Mouse (Mus musculus) myocyte (in vitro differentiated cells): ENCODE measurements around the gene 1700008O03Rik. TPM values are rescaled to one million over a fixed set of nuclear protein-coding genes. Genes with fewer than 3 reads are reported as not detected.
A peak's percentile ranks its signal among the peaks of the same experiment; 100 is the strongest.

Experiments used
- H3K27me3 ChIP-seq: one replicate; pipeline ENCODE4 v1.6.1; 2011; ENCODE audit not compliant: control insufficient read depth, insufficient read depth, insufficient read length
- H3K36me3 ChIP-seq: one replicate; pipeline ENCODE4 v1.6.1; 2011; ENCODE audit not compliant: control insufficient read depth, insufficient read depth
- H3K4me2 ChIP-seq: one replicate; pipeline ENCODE4 v1.6.1; 2011; ENCODE audit warnings: low read depth, control low read depth
- H3K4me3 ChIP-seq: one replicate; pipeline ENCODE4 v1.5.1; 2011; ENCODE audit warnings: mild to moderate bottlenecking, control low read depth, moderate library complexity
- H3K79me2 ChIP-seq: one replicate; pipeline ENCODE4 v1.6.1; 2011; ENCODE audit not compliant: control insufficient read depth, insufficient read depth
- H3ac ChIP-seq: one replicate; pipeline ENCODE4 v1.6.1; 2011; ENCODE audit not compliant: control insufficient read depth, insufficient read length
- CEBPB ChIP-seq: IDR thresholded peaks from 2 replicates; pipeline ENCODE4 v1.6.1; 2011; ENCODE audit warnings: mild to moderate bottlenecking, moderate library complexity; ENCODE audit not compliant: poor library complexity, insufficient read depth, severe bottlenecking
- E2F4 ChIP-seq: IDR thresholded peaks from one replicate; pipeline ENCODE4 v1.6.1; 2011; ENCODE audit warnings: mild to moderate bottlenecking, control low read depth, moderate library complexity; ENCODE audit not compliant: insufficient read depth
- MAX ChIP-seq: IDR thresholded peaks from one replicate; pipeline ENCODE4 v1.6.1; 2011; ENCODE audit warnings: low read depth, mild to moderate bottlenecking, control low read depth
- MYOD1 ChIP-seq, 3 experiments: IDR thresholded peaks; one replicate each; pipeline ENCODE4 v1.6.1; 2011; ENCODE audit warnings: control low read depth in 2 of 3, low read depth in 2 of 3, mild to moderate bottlenecking in 2 of 3, moderate library complexity in 1 of 3; ENCODE audit not compliant: insufficient read length in 2 of 3, control insufficient read depth in 1 of 3
- MYOG ChIP-seq, 3 experiments: IDR thresholded peaks; one replicate each; pipeline ENCODE4 v1.6.1; 2011; ENCODE audit warnings: control low read depth in 2 of 3, low read depth in 2 of 3, mild to moderate bottlenecking in 2 of 3; ENCODE audit not compliant: insufficient read length in 2 of 3, control insufficient read depth in 1 of 3, insufficient read depth in 1 of 3
- POLR2A ChIP-seq: IDR thresholded peaks from one replicate; pipeline ENCODE4 v1.6.1; 2011; ENCODE audit warnings: low read depth, mild to moderate bottlenecking, control low read depth, moderate library complexity; ENCODE audit not compliant: insufficient read length
- POLR2AphosphoS2 ChIP-seq: IDR thresholded peaks from one replicate; pipeline ENCODE4 v1.6.1; 2011; ENCODE audit warnings: low read depth, control low read depth; ENCODE audit not compliant: insufficient read length
- REST ChIP-seq: IDR thresholded peaks from one replicate; pipeline ENCODE4 v1.6.1; 2011; ENCODE audit warnings: mild to moderate bottlenecking, control low read depth, moderate library complexity; ENCODE audit not compliant: insufficient read depth, insufficient read length
- SRF ChIP-seq: IDR thresholded peaks from one replicate; pipeline ENCODE4 v1.6.1; 2011; ENCODE audit warnings: low read depth; ENCODE audit not compliant: control insufficient read depth, insufficient read length
- TCF12 ChIP-seq: IDR thresholded peaks from one replicate; pipeline ENCODE4 v1.6.1; 2011; ENCODE audit warnings: mild to moderate bottlenecking, control low read depth; ENCODE audit not compliant: poor library complexity, insufficient read depth, severe bottlenecking
- TCF3 ChIP-seq: IDR thresholded peaks from one replicate; pipeline ENCODE4 v1.6.1; 2011; ENCODE audit warnings: low read depth, control low read depth; ENCODE audit not compliant: insufficient read length
- USF1 ChIP-seq: IDR thresholded peaks from one replicate; pipeline ENCODE4 v1.6.1; 2011; ENCODE audit warnings: low read depth, mild to moderate bottlenecking, control low read depth, moderate library complexity
- polyA plus RNA-seq: library from polyadenylated mRNA; unstranded; fragments of >200 nt; fragmentation: generic; extraction: Trizol; gene quantifications from one replicate; pipeline ENCODE4 v1.2.1, GENCODE M21; 2012; ENCODE audit warnings: missing spikeins

Gene 1700008O03Rik
- polyA plus RNA-seq, 1 experiment, result not detected

DNA sequence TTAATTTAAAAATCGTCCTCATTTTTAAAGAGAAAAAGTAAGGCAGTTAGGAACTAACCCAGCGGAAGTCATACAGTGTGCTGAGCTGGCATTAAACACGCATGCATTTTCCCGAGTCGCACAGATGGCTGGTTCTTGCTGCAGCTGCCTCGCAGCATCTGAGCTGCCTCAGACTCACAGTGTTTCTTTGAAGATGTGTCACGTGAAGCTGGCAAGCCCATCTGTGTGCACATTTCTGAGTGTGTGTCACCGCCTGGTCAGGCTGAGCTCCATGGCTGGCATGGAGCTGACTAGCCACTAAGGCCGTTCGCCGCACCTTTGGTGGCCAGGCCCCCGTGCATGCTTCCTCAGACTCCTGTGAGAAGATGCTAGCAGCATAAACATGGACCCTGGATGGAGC lies 3.1 kb downstream of the 1700008O03Rik start:
- TF ChIP-seq MYOG (IDR thresholded peaks at IDR 0.05; ENCODE audit: control insufficient read depth in 1 of 3, insufficient read depth in 1 of 3, insufficient read length in 2 of 3, low read depth in 2 of 3), result peak in 1 of 3 experiments; percentile 62
- no peak for TF ChIP-seq REST
- peak; percentile 64 for TF ChIP-seq USF1
- no peak for TF ChIP-seq MAX
- no peak for TF ChIP-seq TCF12
- TF ChIP-seq POLR2A, result no peak
- no peak for TF ChIP-seq CEBPB
- TF ChIP-seq E2F4, result no peak
- no peak for TF ChIP-seq SRF
- TF ChIP-seq TCF3, result peak; percentile 14
- TF ChIP-seq POLR2AphosphoS2, result no peak
- TF ChIP-seq MYOD1 (IDR thresholded peaks at IDR 0.05; ENCODE audit: control insufficient read depth in 1 of 3, insufficient read length in 2 of 3, low read depth in 2 of 3), result peak in 1 of 3 experiments; percentile 60

DNA sequence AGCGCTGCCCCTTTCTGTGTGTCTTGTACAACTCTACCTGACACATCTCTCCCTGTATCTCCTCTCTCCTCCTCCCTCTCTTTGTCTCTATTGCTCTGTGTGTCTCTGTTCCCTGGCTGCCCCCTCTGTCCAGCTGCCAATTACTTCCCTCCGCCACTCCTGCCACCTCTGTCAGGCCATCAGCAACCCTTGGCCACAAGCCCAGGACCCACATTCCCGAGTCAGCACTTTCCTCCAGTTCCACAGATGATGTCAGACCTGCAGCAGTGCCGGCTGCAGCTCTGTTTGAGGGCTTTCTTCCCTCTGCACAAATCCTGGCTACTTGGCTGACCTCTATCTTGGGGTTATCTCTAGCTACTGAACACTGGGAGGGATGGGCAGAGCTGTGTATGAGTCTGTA lies 7.3 kb downstream of the 1700008O03Rik start:
- Histone ChIP-seq H3K4me3 (no peak overlapping the region), H3K27me3 (peaks cover 26% of the 10 kb centered on the region), H3K4me2 (no peak overlapping the region), H3ac (no peak overlapping the region), H3K36me3 (no peaks in the 10 kb centered on the region), H3K79me2 (no peaks in the 10 kb centered on the region)
- TF ChIP-seq MAX (no peak), TCF12 (no peak), CEBPB (no peak), USF1 (no peak), POLR2AphosphoS2 (no peak), POLR2A (no peak), E2F4 (no peak), SRF (no peak), MYOD1 (IDR thresholded peaks at IDR 0.05; ENCODE audit: control insufficient read depth in 1 of 3, insufficient read length in 2 of 3, low read depth in 2 of 3) (no peak), TCF3 (no peak), MYOG (IDR thresholded peaks at IDR 0.05; ENCODE audit: control insufficient read depth in 1 of 3, insufficient read depth in 1 of 3, insufficient read length in 2 of 3, low read depth in 2 of 3) (no peak), REST (no peak)

More for the DNA sequence above, 3.1 kb downstream of the 1700008O03Rik start:
- no peak overlapping the region for H3ac ChIP-seq
- no peaks in the 10 kb centered on the region for H3K36me3 ChIP-seq
- peaks cover 62% of the 10 kb centered on the region for H3K27me3 ChIP-seq
- H3K4me3 ChIP-seq, result no peak overlapping the region
- H3K79me2 ChIP-seq, result no peaks in the 10 kb centered on the region
- no peak overlapping the region for H3K4me2 ChIP-seq

DNA sequence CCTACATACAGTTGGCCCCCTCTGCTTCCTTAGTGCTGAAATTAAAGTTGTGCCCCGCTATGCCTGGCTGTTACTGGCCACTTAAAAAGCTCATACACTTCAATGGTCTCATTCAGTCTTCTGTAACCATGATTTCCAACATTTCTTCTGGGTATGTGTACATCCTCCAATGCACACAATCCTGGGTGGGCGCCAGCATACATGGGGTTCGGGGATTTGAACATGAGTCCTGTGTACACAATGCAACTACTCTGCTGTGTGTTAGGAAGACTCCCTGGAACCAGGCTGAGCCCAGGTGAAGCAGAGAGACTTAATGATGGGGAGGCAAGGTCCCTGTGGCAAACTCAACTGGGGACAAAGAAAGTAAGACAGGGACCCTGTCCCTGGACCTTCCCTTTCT lies 9.8 kb downstream of the 1700008O03Rik start:
- no peak for TF ChIP-seq SRF
- TF ChIP-seq MYOD1 (IDR thresholded peaks at IDR 0.05; ENCODE audit: control insufficient read depth in 1 of 3, insufficient read length in 2 of 3, low read depth in 2 of 3), result no peak
- TF ChIP-seq E2F4, result no peak
- TF ChIP-seq POLR2A, result no peak
- TF ChIP-seq MYOG (IDR thresholded peaks at IDR 0.05; ENCODE audit: control insufficient read depth in 1 of 3, insufficient read depth in 1 of 3, insufficient read length in 2 of 3, low read depth in 2 of 3), result no peak
- TF ChIP-seq USF1, result no peak
- no peak for TF ChIP-seq TCF12
- no peak for TF ChIP-seq CEBPB
- TF ChIP-seq POLR2AphosphoS2, result no peak
- no peak for TF ChIP-seq TCF3
- no peak for TF ChIP-seq REST
- no peak for TF ChIP-seq MAX
- Histone ChIP-seq H3K27me3 (peaks cover 10% of the 10 kb centered on the region), H3K4me2 (no peak overlapping the region)

DNA sequence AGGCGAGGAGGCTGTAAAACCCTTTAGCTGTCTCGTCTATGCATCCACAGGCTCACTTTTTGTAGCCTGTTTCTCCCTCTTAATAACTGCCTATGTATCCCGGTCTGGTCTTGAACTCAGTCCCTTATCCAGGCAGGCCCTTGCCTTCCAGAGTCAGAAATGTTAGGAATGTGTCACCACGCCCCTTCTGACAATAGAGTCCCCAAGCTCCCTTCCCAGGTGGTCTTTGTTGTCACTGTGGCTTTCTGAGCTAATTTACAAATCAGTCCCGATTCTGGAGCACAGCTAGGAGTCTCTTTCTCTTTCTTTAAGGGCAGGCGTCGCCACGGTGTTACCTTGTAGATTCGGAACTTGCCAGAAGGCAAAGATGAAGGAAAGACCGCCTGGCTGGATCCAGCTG lies 10.4 kb downstream of the 1700008O03Rik start:
- Histone ChIP-seq H3K27me3 (peaks cover 4% of the 10 kb centered on the region), H3K4me2 (peak overlapping the region; percentile 88), H3K79me2 (no peaks in the 10 kb centered on the region), H3K36me3 (no peaks in the 10 kb centered on the region), H3ac (no peak overlapping the region), H3K4me3 (peak overlapping the region; percentile 24)
- no peak for TF ChIP-seq MAX
- no peak for TF ChIP-seq USF1
- TF ChIP-seq TCF12, result no peak
- TF ChIP-seq MYOG (IDR thresholded peaks at IDR 0.05; ENCODE audit: control insufficient read depth in 1 of 3, insufficient read depth in 1 of 3, insufficient read length in 2 of 3, low read depth in 2 of 3), result no peak
- no peak for TF ChIP-seq MYOD1 (IDR thresholded peaks at IDR 0.05; ENCODE audit: control insufficient read depth in 1 of 3, insufficient read length in 2 of 3, low read depth in 2 of 3)
- no peak for TF ChIP-seq CEBPB
- no peak for TF ChIP-seq POLR2A
- no peak for TF ChIP-seq TCF3
- TF ChIP-seq POLR2AphosphoS2, result no peak
- no peak for TF ChIP-seq E2F4
- no peak for TF ChIP-seq SRF
- TF ChIP-seq REST, result no peak

More for the DNA sequence above, 9.8 kb downstream of the 1700008O03Rik start:
- Histone ChIP-seq H3K79me2 (no peaks in the 10 kb centered on the region), H3K4me3 (no peak overlapping the region), H3K36me3 (no peaks in the 10 kb centered on the region), H3ac (no peak overlapping the region)

DNA sequence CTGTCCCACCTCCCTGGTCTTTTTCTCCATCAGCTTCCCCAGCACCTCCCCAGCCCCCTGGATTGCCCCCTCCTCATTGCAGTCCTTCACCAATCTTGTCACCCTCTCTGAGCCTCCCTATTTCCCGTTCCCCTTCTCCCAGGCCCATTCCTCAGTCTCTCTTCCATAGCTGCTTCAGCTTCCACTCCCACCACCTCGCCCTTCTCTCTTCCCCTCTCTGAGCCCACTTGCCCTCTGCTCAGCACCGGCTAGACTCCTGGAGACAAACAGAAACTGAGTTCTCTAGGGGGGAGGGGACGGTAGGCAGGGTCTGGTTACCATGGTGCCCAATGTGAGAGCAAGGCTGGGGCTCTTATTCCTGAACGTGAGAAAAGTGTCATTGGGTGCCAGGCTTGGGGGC lies 10.9 kb downstream of the 1700008O03Rik start:
- no peak overlapping the region for H3ac ChIP-seq
- no peak for TF ChIP-seq E2F4
- no peak for TF ChIP-seq TCF3
- no peak for TF ChIP-seq REST
- no peak for TF ChIP-seq CEBPB
- no peak for TF ChIP-seq TCF12
- no peak for TF ChIP-seq USF1
- no peak for TF ChIP-seq MYOD1 (IDR thresholded peaks at IDR 0.05; ENCODE audit: control insufficient read depth in 1 of 3, insufficient read length in 2 of 3, low read depth in 2 of 3)
- TF ChIP-seq POLR2AphosphoS2, result no peak
- TF ChIP-seq MAX, result no peak
- no peak for TF ChIP-seq MYOG (IDR thresholded peaks at IDR 0.05; ENCODE audit: control insufficient read depth in 1 of 3, insufficient read depth in 1 of 3, insufficient read length in 2 of 3, low read depth in 2 of 3)
- no peak for TF ChIP-seq SRF
- no peak for TF ChIP-seq POLR2A
- H3K4me3 ChIP-seq, result peak overlapping the region; percentile 24
- H3K4me2 ChIP-seq, result peak overlapping the region; percentile 88
- H3K36me3 ChIP-seq, result no peaks in the 10 kb centered on the region
- no peaks in the 10 kb centered on the region for H3K79me2 ChIP-seq
- H3K27me3 ChIP-seq, result peaks cover 4% of the 10 kb centered on the region
